Comparison of ENCODE assay signal across 7 mouse cellular contexts in the genomic region with DNA sequence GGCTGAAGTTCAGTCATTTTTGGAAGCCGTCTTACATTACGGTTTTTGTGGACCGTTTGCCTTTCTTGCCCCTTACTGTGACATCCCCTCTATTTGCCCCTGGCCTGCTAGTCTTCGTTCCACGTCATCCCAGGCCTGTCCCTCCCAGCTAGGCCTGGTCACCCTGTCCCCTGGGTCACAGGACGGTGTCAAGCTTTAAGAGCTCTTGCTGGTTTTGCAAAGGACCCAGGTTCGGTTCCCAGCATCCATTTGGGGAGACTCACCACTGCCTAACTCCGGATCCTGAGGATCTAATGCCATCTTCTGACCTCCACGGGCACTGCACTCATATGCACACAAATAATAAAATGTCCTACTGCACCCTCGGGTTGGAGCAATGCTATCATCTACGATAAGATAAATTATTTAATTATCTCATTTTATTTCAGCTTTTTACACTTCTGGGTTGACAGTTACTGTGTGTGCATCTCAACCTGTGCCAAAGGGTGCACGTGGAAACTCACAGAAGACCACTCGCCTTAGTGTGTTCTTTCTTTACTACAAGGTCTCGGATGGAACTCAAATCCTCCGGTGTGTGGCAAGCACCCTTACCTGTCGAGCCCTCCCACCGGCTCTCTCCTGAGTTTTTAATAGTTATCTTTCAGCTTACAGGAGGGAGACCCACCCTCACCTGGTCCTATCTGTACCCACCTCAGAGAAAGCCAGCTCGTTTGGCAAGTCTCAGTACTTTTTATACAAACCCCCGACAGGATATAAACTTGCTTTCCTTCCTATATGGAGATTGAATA. TPM values are rescaled to one million over a fixed set of nuclear protein-coding genes. Genes with fewer than 3 reads are reported as not detected.
DNase-seq lines count a peak whose midpoint lies in the region; ATAC-seq and TF ChIP-seq lines count a peak whose summit lies in the region.

No protein-coding gene starts in this region.

- H3K4me1 ChIP-seq in lung, embryonic 16.5 days (replicated peaks; ENCODE audit: control insufficient read depth, insufficient read depth, low read length) = peaks cover 23% of the 10 kb centered on the region
- H3K4me1 ChIP-seq in forebrain, embryonic 11.5 days (replicated peaks; ENCODE audit: control insufficient read depth, insufficient read depth, low read length) = peaks cover 5% of the 10 kb centered on the region
- peaks cover 23% of the 10 kb centered on the region for H3K4me1 ChIP-seq in limb, embryonic 12.5 days (replicated peaks)
- H3K4me1 ChIP-seq in olfactory bulb, adult 2 months (ENCODE audit: control insufficient read depth, insufficient read depth, low read length) = peaks cover 18% of the 10 kb centered on the region

- TF ChIP-seq POLR2A in olfactory bulb, adult 2 months (IDR thresholded peaks at IDR 0.05; ENCODE audit: insufficient read depth, low read depth, low read length) = no peak

- H3K4me3 ChIP-seq in lung, embryonic 16.5 days (ENCODE audit: low read length) = peak overlapping the region; percentile 96
- H3K4me3 ChIP-seq in forebrain, embryonic 11.5 days (ENCODE audit: low read depth, low read length) = peak overlapping the region; percentile 79
- H3K4me3 ChIP-seq in limb, embryonic 12.5 days (replicated peaks) = peak overlapping the region; percentile 88
- peak overlapping the region; percentile 16 for H3K4me3 ChIP-seq in olfactory bulb, adult 2 months (ENCODE audit: insufficient read depth, low read depth, low read length)

- H3K36me3 ChIP-seq in lung, embryonic 16.5 days (ENCODE audit: control insufficient read depth, insufficient read depth, low read length) = peaks cover 3% of the 10 kb centered on the region; the same call in 1 of the 2 replicates
- no peaks in the 10 kb centered on the region for H3K36me3 ChIP-seq in forebrain, embryonic 11.5 days (ENCODE audit: control insufficient read depth, insufficient read depth, low read length)
- peaks cover 24% of the 10 kb centered on the region for H3K36me3 ChIP-seq in limb, embryonic 12.5 days

- no peaks in the 10 kb centered on the region for H3K27me3 ChIP-seq in lung, embryonic 16.5 days (ENCODE audit: control insufficient read depth, insufficient read depth, low read depth, low read length)
- H3K27me3 ChIP-seq in forebrain, embryonic 11.5 days (ENCODE audit: control insufficient read depth, insufficient read depth, low read length) = no peaks in the 10 kb centered on the region
- H3K27me3 ChIP-seq in limb, embryonic 12.5 days = no peaks in the 10 kb centered on the region

- H3K9me3 ChIP-seq in lung, embryonic 16.5 days (ENCODE audit: control insufficient read depth, low read length) = no peaks in the 10 kb centered on the region
- H3K9me3 ChIP-seq in forebrain, embryonic 11.5 days (ENCODE audit: control insufficient read depth, low read length) = no peaks in the 10 kb centered on the region
- H3K9me3 ChIP-seq in limb, embryonic 12.5 days = no peaks in the 10 kb centered on the region

- no peak for ATAC-seq in lung, embryonic 16.5 days (ENCODE audit: low read depth)
- ATAC-seq in forebrain, embryonic 11.5 days (replicated peaks; ENCODE audit: low FRiP score) = no peak; the same call in 1 of the 2 replicates
- ATAC-seq in limb, embryonic 12.5 days (ENCODE audit: insufficient number of reproducible peaks, insufficient read depth, low FRiP score, low TSS enrichment, low read depth) = no peak

- H3K9ac ChIP-seq in lung, embryonic 16.5 days (ENCODE audit: low read length) = peak overlapping the region; percentile 59
- H3K9ac ChIP-seq in forebrain, embryonic 11.5 days (ENCODE audit: low read length) = peak overlapping the region; percentile 16; the same call in 1 of the 2 replicates
- no peak overlapping the region for H3K9ac ChIP-seq in limb, embryonic 12.5 days (replicated peaks)

- no peak for TF ChIP-seq CTCF in olfactory bulb, adult 2 months (IDR thresholded peaks at IDR 0.05; ENCODE audit: insufficient read depth, low read depth, low read length)

- DNase-seq in lung, postnatal 4 days = no peak
- no peak for DNase-seq in forebrain, embryonic 11.5 days (ENCODE audit: low spot score)
- no peak for DNase-seq in thymus, postnatal 14 days
- DNase-seq in natural killer cell, adult 2 months (ENCODE audit: low spot score in 2 of 2) = no peak

- whole genome bisulfite sequencing in lung, embryonic 16.5 days = 84% methylated on average over 19 of the region's 19 CpGs
- 85% methylated on average over 19 of the region's 19 CpGs for whole genome bisulfite sequencing in forebrain, embryonic 11.5 days
- WGBS in limb, embryonic 12.5 days = 88% methylated on average over 19 of the region's 19 CpGs
- 85% methylated on average over 19 of the region's 19 CpGs for WGBS in olfactory bulb, adult 2 months

- peak overlapping the region; percentile 50 for H3K4me2 ChIP-seq in lung, embryonic 16.5 days (ENCODE audit: low read depth, low read length)
- H3K4me2 ChIP-seq in forebrain, embryonic 11.5 days (ENCODE audit: low read depth, low read length, severe bottlenecking) = peak overlapping the region; percentile 70
- peak overlapping the region; percentile 71 for H3K4me2 ChIP-seq in limb, embryonic 12.5 days

- peak overlapping the region; percentile 67 for H3K27ac ChIP-seq in lung, embryonic 16.5 days (ENCODE audit: low read length)
- no peak overlapping the region for H3K27ac ChIP-seq in forebrain, embryonic 11.5 days (ENCODE audit: low read depth, low read length)
- H3K27ac ChIP-seq in limb, embryonic 12.5 days = peak overlapping the region; percentile 69
- peak overlapping the region; percentile 60 for H3K27ac ChIP-seq in olfactory bulb, adult 2 months (ENCODE audit: insufficient read depth, low read depth, low read length)

RNA-seq across cellular contexts. Expression of gene Park7, which starts 3.9 kb away (rescaled TPM):
- 403 and 411 TPM in 2 replicates for polyA plus RNA-seq in lung, embryonic 16.5 days (2015; fragmentation: Nextera tagmentation; extraction: Ambion mirVana)
- 412 and 431 TPM in 2 replicates for polyA plus RNA-seq in forebrain, embryonic 11.5 days (2014; fragmentation: Nextera tagmentation; extraction: Ambion mirVana)
- 441 and 447 TPM in 2 replicates for polyA plus RNA-seq in limb, embryonic 12.5 days (2016; fragmentation: Nextera tagmentation; extraction: Ambion mirVana)
- not detected in 2 replicates for polyA plus RNA-seq in olfactory bulb, adult 2 months (2012; ENCODE audit: insufficient read depth, insufficient read length, low replicate concordance, missing spikeins)

RNA-seq across cellular contexts. Expression of gene Tnfrsf9, which starts 4.0 kb away (rescaled TPM):
- polyA plus RNA-seq in lung, embryonic 16.5 days (2015; fragmentation: Nextera tagmentation; extraction: Ambion mirVana) = 0.45 and 0.49 TPM in 2 replicates
- polyA plus RNA-seq in forebrain, embryonic 11.5 days (2014; fragmentation: Nextera tagmentation; extraction: Ambion mirVana) = 0.19 TPM in 1 of 2 replicates, not detected in the other
- polyA plus RNA-seq in limb, embryonic 12.5 days (2016; fragmentation: Nextera tagmentation; extraction: Ambion mirVana) = 0.45 and 0.69 TPM in 2 replicates
- polyA plus RNA-seq in olfactory bulb, adult 2 months (2012; ENCODE audit: insufficient read depth, insufficient read length, low replicate concordance, missing spikeins) = not detected in 2 replicates

RNA-seq across cellular contexts. Expression of gene Errfi1, which starts 56.6 kb away (rescaled TPM):
- polyA plus RNA-seq in lung, embryonic 16.5 days (2015; fragmentation: Nextera tagmentation; extraction: Ambion mirVana) = 44.3 and 46.3 TPM in 2 replicates
- polyA plus RNA-seq in forebrain, embryonic 11.5 days (2014; fragmentation: Nextera tagmentation; extraction: Ambion mirVana) = 20.3 and 21.6 TPM in 2 replicates
- 25.7 and 29.0 TPM in 2 replicates for polyA plus RNA-seq in limb, embryonic 12.5 days (2016; fragmentation: Nextera tagmentation; extraction: Ambion mirVana)
- polyA plus RNA-seq in olfactory bulb, adult 2 months (2012; ENCODE audit: insufficient read depth, insufficient read length, low replicate concordance, missing spikeins) = not detected in 2 replicates

Comparison
In these comparisons a context has a peak if more than half of its experiments do, and no peak if none do; other contexts are left out.
1. H3K4me3 ChIP-seq: peak in every context shown above with its lines; median percentile 96 in lung, embryonic 16.5 days; 88 in limb, embryonic 12.5 days; 79 in forebrain, embryonic 11.5 days; 16 in olfactory bulb, adult 2 months.
2. RNA of gene Errfi1, which starts 56.6 kb away (polyA plus RNA-seq): 44.3 to 46.3 TPM in lung, embryonic 16.5 days, 25.7 to 29.0 TPM in limb, embryonic 12.5 days and 20.3 to 21.6 TPM in forebrain, embryonic 11.5 days; not detected in olfactory bulb, adult 2 months; every median in the first group is over 10 times any median in the second.
3. Peak in every context shown above with its lines, with median percentiles within 50 percentile points of each other: H3K4me2 ChIP-seq.